Mouse (Mus musculus): ENCODE measurements around the gene Speer4f2.
"Not testable (repeated sequence)": the region's sequence is repeated elsewhere in the genome, so short reads cannot be mapped to it uniquely, and the experiment has no call there.

Gene Speer4f2

GRCm38 (mm10) chr5:17372880-17373279 lies at the start of gene Speer4f2:
Gene Speer4f2 (plus strand): TSS chr5:17373180.
- DNase-seq (ENCODE audit: low read depth): not testable (repeated sequence)

GRCm38 (mm10) chr5:17328946-17329566 lies 43.9 kb upstream of the Speer4f2 start:
- no peak for DNase-seq (ENCODE audit: low read depth)

- DNase-seq (ENCODE audit: low read depth): no peak
These were observed 38.1 kb upstream of the Speer4f2 start for GRCm38 (mm10) chr5:17334836-17335235.

- not testable (repeated sequence) for DNase-seq (ENCODE audit: low read depth)
These were observed 27.2 kb upstream of the Speer4f2 start for GRCm38 (mm10) chr5:17345741-17346140.

GRCm38 (mm10) chr5:17359394-17359999 lies 13.5 kb upstream of the Speer4f2 start:
- no peak for DNase-seq (ENCODE audit: low read depth)

GRCm38 (mm10) chr5:17389926-17390325 lies 16.9 kb downstream of the Speer4f2 start:
- no peak for DNase-seq (ENCODE audit: low read depth)

- DNase-seq (ENCODE audit: low read depth): no peak
These were observed 18.2 kb downstream of the Speer4f2 start for GRCm38 (mm10) chr5:17391207-17391606.

- DNase-seq (ENCODE audit: low read depth): no peak
These were observed 27.6 kb downstream of the Speer4f2 start for GRCm38 (mm10) chr5:17400571-17400970.

GRCm38 (mm10) chr5:17401206-17402077 lies 28.5 kb downstream of the Speer4f2 start:
- DNase-seq (ENCODE audit: low read depth): no peak

- no peak for DNase-seq (ENCODE audit: low read depth)
These were observed 29.5 kb downstream of the Speer4f2 start for GRCm38 (mm10) chr5:17402330-17403125.

GRCm38 (mm10) chr5:17403584-17403983 lies 30.6 kb downstream of the Speer4f2 start:
- no peak for DNase-seq (ENCODE audit: low read depth)

- no peak for DNase-seq (ENCODE audit: low read depth)
These were observed 36.1 kb downstream of the Speer4f2 start for GRCm38 (mm10) chr5:17408924-17409660.

GRCm38 (mm10) chr5:17417201-17417600 lies 44.2 kb downstream of the Speer4f2 start:
- peak; percentile 16 for DNase-seq (ENCODE audit: low read depth)

- no peak for DNase-seq (ENCODE audit: low read depth)
These were observed 46.3 kb downstream of the Speer4f2 start for GRCm38 (mm10) chr5:17419215-17419820.

GRCm38 (mm10) chr5:17419921-17420320 lies 46.9 kb downstream of the Speer4f2 start:
- no peak for DNase-seq (ENCODE audit: low read depth)

- DNase-seq (ENCODE audit: low read depth): no peak
These were observed 49.2 kb downstream of the Speer4f2 start for GRCm38 (mm10) chr5:17422225-17422624.

GRCm38 (mm10) chr5:17426930-17427329 lies 54.0 kb downstream of the Speer4f2 start:
- no peak for DNase-seq (ENCODE audit: low read depth)

Data from NIH3T3 (cell line).